Mouse (Mus musculus): ENCODE measurements at regions not wholly inside any gene's neighbourhood (a gene's known extent, or its start where the extent isn't known, plus 50 kb on each side); places are given as distances from the start of the nearest gene placed in this dataset.

DNA sequence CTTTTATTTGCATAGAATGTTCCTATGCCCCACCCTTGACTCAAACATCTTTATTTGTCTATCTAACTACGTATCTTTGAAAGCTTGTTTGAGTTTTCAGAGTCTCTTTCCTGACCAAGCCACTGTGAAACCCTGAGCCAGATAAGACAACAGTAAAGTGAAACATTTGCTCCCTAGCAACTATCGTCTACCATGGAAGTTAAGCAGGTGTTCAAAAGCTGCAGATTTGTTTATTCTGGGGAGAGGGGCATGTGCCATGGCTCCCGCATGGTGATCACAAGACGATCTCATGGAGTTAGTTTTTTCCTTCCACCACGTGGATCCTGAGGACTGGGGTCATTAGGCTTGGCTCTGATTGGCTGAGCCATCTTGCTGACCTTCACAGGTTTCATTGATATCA, 55.5 kb downstream of the Gm9972 start:
- no peaks in the 10 kb centered on the region for H3K4me1 ChIP-seq (ENCODE audit: insufficient read depth, low read length)
- DNase-seq (ENCODE audit: low spot score): no peak
- ATAC-seq (ENCODE audit: low FRiP score): no peak
- H3K4me3 ChIP-seq (ENCODE audit: low read depth, low read length): no peak overlapping the region
- no peak for TF ChIP-seq CTCF (IDR thresholded peaks at IDR 0.05)
- no peak overlapping the region for H3K27ac ChIP-seq (ENCODE audit: low read depth, low read length)
- H3K36me3 ChIP-seq (ENCODE audit: insufficient read depth, low read length): no peaks in the 10 kb centered on the region
- H3K9me3 ChIP-seq (ENCODE audit: low read length): no peaks in the 10 kb centered on the region
- WGBS: 79% methylated on average over 5 of the region's 5 CpGs
- H3K27me3 ChIP-seq (ENCODE audit: insufficient read depth, low read length): no peaks in the 10 kb centered on the region
- no peak overlapping the region for H3K9ac ChIP-seq (replicated peaks; ENCODE audit: low read length, poor library complexity, severe bottlenecking)
- H3K4me2 ChIP-seq (ENCODE audit: low read depth, low read length, poor library complexity, severe bottlenecking): no peak overlapping the region

DNA sequence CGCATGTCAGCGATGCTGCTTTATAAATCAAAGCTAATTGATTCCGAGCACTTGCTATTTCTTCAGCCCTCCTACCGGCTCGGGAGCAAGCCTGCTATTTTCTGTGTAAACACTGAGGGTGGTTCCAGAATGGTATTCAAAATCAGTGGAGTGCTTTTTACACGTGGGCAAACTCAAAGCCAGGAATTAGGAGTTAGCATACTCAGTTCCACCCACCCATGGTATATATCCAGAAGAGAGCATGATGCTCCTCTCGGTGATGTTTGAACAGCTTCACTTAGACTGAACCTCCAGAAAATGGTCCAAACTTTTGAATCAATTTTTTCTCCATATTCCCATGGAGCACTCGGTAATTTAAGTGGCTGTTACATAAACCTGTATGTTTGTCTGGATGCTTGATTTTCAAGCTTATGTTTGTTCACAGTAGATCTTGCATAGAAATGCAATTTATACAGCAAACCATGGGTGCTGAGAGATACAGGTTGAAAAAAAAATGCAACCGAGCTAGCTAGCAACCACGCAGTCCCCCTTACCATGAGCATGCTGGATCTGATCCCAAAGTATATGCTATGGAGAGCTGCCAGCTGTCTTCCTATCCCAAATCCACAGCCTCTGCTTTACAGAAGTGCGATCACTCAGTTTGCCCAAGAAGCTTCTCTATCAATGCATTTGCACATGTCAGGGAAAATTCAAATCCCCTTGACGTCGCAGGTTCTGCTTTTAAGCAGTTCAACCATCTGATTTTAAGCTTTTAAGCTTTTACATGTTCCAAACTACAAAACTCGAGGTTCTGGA, 56.8 kb downstream of the Gm9972 start:
- Histone ChIP-seq H3K27ac (ENCODE audit: low read depth, low read length) (no peak overlapping the region), H3K9me3 (ENCODE audit: low read length) (no peaks in the 10 kb centered on the region), H3K4me3 (ENCODE audit: low read depth, low read length) (no peak overlapping the region), H3K36me3 (ENCODE audit: insufficient read depth, low read length) (no peaks in the 10 kb centered on the region), H3K4me1 (ENCODE audit: insufficient read depth, low read length) (0 out of 2 replicates have a peak, but pooled peaks cover 3% of the 10 kb centered on the region), H3K27me3 (ENCODE audit: insufficient read depth, low read length) (no peaks in the 10 kb centered on the region), H3K9ac (replicated peaks; ENCODE audit: low read length, poor library complexity, severe bottlenecking) (no peak overlapping the region), H3K4me2 (ENCODE audit: low read depth, low read length, poor library complexity, severe bottlenecking) (no peak overlapping the region)
- ATAC-seq (ENCODE audit: low FRiP score) (no peak), DNase-seq (ENCODE audit: low spot score) (no peak)
- no peak for TF ChIP-seq CTCF (IDR thresholded peaks at IDR 0.05)
- 69% methylated on average over 14 of the region's 14 CpGs for WGBS

DNA sequence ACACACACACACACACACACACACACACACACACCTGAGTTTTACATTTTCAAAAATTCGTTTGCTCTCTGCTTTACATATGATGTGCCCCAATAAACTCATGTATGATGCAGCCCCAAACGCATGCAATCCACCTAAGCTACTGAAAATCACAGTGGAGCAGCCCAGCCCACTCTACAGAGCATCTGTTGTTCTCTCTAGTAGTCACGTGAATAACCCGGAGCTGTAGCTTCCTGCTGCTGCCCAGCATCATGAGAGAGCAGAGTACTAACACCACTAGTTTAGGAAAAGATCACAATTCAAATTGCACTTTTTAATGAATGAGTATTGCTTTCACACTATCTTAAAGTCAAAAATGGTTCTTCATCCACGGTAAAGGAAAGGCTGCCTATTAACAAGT, 56.7 kb upstream of the Atp10b start:
- ATAC-seq (ENCODE audit: low FRiP score) (no peak), DNase-seq (ENCODE audit: low spot score) (no peak)
- no peak overlapping the region for H3K4me2 ChIP-seq (ENCODE audit: low read depth, low read length, poor library complexity, severe bottlenecking)
- H3K9ac ChIP-seq (replicated peaks; ENCODE audit: low read length, poor library complexity, severe bottlenecking): no peak overlapping the region
- TF ChIP-seq CTCF (IDR thresholded peaks at IDR 0.05): no peak
- no peaks in the 10 kb centered on the region for H3K36me3 ChIP-seq (ENCODE audit: insufficient read depth, low read length)
- no peaks in the 10 kb centered on the region for H3K9me3 ChIP-seq (ENCODE audit: low read length)
- 74% methylated on average over 5 of the region's 5 CpGs for WGBS
- no peak overlapping the region for H3K27ac ChIP-seq (ENCODE audit: low read depth, low read length)
- no peak overlapping the region for H3K4me3 ChIP-seq (ENCODE audit: low read depth, low read length)
- 0 out of 2 replicates have a peak, but pooled peaks cover 3% of the 10 kb centered on the region for H3K4me1 ChIP-seq (ENCODE audit: insufficient read depth, low read length)
- no peaks in the 10 kb centered on the region for H3K27me3 ChIP-seq (ENCODE audit: insufficient read depth, low read length)

DNA sequence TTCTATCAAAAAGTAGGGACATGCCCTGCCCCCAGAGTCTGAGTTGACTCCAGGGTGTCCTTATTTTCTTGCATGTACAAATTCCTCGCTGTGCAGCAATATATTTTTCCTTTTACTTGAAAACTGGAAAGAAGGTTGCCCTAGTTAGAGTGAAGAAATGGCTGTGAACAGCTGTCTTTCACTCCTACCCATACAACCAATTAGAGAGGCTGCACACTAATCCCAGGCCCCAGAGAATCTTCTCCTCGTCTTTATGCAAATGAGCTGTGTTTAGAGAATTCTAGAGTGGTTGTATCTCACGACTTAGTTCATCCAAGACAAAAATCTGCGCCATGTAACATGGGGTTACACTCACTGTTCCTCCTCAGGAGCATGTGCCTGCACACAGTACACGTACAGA, 53.7 kb upstream of the Atp10b start:
- ATAC-seq (ENCODE audit: low FRiP score) (no peak), DNase-seq (ENCODE audit: low spot score) (no peak)

DNA sequence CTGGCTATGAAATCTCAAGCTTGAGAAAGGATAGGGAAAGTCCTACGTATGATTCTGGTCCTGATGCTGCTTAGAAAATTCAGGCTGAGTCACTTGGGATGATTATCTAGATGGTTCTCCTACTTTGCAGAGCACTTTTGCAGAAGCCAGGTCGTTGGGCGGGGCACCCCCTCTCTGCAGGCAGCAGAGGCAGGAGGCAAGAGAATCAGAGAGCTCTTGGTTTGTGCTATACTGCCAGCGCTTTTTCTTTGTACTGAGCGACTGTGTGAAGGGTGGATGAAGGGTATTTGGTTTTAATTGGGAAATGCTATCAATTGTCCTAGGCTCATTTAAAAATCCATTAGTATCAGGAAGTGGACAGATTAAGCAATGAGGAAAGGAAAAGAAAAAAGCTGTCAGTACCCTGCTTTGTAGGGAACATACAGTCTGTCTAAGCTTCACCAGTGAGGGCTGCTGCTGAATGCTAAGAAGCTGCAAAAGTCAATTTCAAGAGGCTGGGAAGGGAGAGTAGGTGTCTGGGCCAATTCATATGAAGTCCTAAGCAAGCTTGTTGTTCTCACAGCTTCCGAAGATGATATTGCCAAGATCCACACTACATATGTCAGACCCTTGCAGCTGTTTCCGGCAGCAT, 50.8 kb upstream of the Atp10b start:
- ATAC-seq (ENCODE audit: low FRiP score) (no peak), DNase-seq (ENCODE audit: low spot score) (no peak)
- Histone ChIP-seq H3K9me3 (ENCODE audit: low read length) (no peaks in the 10 kb centered on the region), H3K4me2 (ENCODE audit: low read depth, low read length, poor library complexity, severe bottlenecking) (no peak overlapping the region), H3K4me3 (ENCODE audit: low read depth, low read length) (no peak overlapping the region), H3K36me3 (ENCODE audit: insufficient read depth, low read length) (no peaks in the 10 kb centered on the region), H3K27ac (ENCODE audit: low read depth, low read length) (peak overlapping the region; percentile 2), H3K4me1 (ENCODE audit: insufficient read depth, low read length) (0 out of 2 replicates have a peak, but pooled peaks cover 3% of the 10 kb centered on the region), H3K9ac (replicated peaks; ENCODE audit: low read length, poor library complexity, severe bottlenecking) (no peak overlapping the region), H3K27me3 (ENCODE audit: insufficient read depth, low read length) (no peaks in the 10 kb centered on the region)
- no peak for TF ChIP-seq CTCF (IDR thresholded peaks at IDR 0.05)
- WGBS: 65% methylated on average over 7 of the region's 7 CpGs

More for the DNA sequence above, 53.7 kb upstream of the Atp10b start:
- Histone ChIP-seq H3K27ac (ENCODE audit: low read depth, low read length) (no peak overlapping the region), H3K9me3 (ENCODE audit: low read length) (no peaks in the 10 kb centered on the region), H3K4me3 (ENCODE audit: low read depth, low read length) (no peak overlapping the region), H3K27me3 (ENCODE audit: insufficient read depth, low read length) (no peaks in the 10 kb centered on the region), H3K4me2 (ENCODE audit: low read depth, low read length, poor library complexity, severe bottlenecking) (no peak overlapping the region), H3K9ac (replicated peaks; ENCODE audit: low read length, poor library complexity, severe bottlenecking) (no peak overlapping the region), H3K36me3 (ENCODE audit: insufficient read depth, low read length) (no peaks in the 10 kb centered on the region), H3K4me1 (ENCODE audit: insufficient read depth, low read length) (0 out of 2 replicates have a peak, but pooled peaks cover 3% of the 10 kb centered on the region)
- TF ChIP-seq CTCF (IDR thresholded peaks at IDR 0.05): no peak
- WGBS: 51% methylated on average over 5 of the region's 5 CpGs
